Mouse (Mus musculus): ENCODE measurements around the gene Hoxc6. TPM values are rescaled to one million over a fixed set of nuclear protein-coding genes. Genes with fewer than 3 reads are reported as not detected.

Gene Hoxc6
- total RNA-seq, 2 experiments from 2014 or later = not detected

DNA sequence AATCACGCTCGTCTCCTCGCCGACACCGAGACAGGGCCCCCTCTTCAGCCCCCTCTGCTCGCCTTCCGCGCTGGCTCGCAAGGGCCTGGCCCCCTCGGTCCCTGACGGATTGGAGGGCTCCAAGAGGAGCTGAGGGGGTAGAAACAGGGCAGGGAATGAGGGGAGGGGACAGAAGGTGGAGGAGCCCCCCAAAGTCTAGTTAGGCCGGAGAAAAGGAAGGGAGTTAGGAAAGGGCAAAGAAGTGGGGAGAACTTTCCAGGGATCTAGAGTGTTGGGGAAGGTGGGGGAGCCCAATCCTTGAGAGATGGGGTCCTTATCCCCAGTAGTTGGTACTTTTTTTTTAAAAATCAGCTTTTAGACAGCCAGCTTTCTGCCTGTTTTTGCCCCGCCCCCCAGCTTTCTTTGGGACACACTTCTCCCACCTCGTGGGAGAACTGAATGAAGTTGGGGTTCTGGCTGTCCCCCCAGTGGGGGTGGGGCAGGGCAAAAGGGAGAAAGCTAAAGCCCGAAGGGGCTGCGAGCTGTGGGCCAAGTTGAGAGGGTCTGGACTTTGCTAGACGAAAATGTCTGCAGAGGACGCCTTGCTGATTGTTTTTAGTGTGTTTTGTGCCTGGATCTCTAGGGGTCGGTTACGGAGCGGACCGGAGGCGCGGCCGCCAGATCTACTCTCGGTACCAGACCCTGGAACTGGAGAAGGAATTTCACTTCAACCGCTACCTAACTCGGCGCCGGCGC is 12.2 kb downstream of the Hoxc6 start:
- ATAC-seq (replicated peaks; ENCODE audit: low FRiP score, poor library complexity, severe bottlenecking) = no peak

GRCm38 (mm10) chr15:103010847-103011555 is 12.9 kb downstream of the Hoxc6 start:
- ATAC-seq (replicated peaks; ENCODE audit: low FRiP score, poor library complexity, severe bottlenecking) = no peak

GRCm38 (mm10) chr15:103011928-103012486 is 13.9 kb downstream of the Hoxc6 start:
- no peak for ATAC-seq (replicated peaks; ENCODE audit: low FRiP score, poor library complexity, severe bottlenecking)

- 0 out of 2 replicates have a peak, but pooled peaks have one; percentile 47 for ATAC-seq (replicated peaks; ENCODE audit: low FRiP score, poor library complexity, severe bottlenecking)
Observed at GRCm38 (mm10) chr15:103013238-103013984, 15.4 kb downstream of the Hoxc6 start.

GRCm38 (mm10) chr15:103014166-103015008 is 16.3 kb downstream of the Hoxc6 start:
- no peak for ATAC-seq (replicated peaks; ENCODE audit: low FRiP score, poor library complexity, severe bottlenecking)

DNA sequence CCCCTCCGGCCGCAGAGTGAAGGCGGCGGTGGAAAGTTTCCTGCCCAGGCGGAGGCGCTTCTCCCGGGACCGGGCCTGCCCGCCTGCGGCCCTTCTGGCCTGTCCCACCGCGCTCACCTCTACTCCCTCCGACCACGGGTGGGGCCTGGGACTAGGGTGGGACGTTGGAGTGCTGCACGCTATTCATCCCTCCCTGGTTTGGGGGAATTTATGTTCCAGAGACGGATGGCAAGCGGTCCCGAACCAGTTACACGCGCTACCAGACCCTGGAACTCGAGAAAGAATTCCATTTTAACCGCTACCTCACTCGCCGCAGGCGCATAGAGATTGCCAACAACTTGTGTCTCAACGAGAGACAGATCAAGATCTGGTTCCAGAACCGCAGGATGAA is 16.9 kb downstream of the Hoxc6 start:
- no peak for ATAC-seq (replicated peaks; ENCODE audit: low FRiP score, poor library complexity, severe bottlenecking)

DNA sequence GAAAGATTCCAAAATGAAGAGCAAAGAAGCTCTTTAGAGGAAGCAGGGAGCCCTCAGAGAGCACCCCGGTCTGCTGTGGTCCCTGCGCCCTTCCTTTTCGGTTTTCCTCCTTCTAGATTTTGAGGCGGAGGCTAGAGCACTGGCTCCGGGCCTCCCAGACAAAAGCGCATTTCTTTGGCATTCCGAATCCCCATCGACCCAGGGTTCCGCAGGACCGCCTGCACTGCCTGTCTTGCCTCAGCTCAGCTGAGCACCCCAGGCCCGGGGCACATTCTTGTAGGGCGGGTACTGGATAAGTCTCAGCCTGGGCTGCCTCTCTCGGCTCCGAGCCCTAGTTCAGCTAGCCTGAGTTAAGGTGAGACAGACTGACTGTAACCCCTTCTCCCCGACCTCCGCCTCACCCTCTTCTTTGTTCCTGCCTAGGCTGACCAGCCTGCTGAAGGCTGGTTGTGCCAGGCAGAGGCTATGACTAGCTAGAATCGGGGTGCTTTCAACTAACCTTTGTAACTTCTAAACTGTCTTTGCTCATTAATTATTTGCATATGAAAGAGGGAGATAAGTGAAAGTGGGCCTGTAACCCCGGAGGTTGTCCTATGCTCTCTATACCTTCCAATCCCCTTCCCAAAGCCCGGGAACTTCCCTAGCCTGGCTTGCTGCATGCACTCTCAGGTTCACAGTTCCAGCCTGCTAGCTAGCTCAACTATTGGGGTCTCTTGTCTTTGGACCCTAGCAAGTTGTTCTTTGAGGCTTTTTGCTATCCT is 17.5 kb downstream of the Hoxc6 start:
- no peak for ATAC-seq (replicated peaks; ENCODE audit: low FRiP score, poor library complexity, severe bottlenecking)

DNA sequence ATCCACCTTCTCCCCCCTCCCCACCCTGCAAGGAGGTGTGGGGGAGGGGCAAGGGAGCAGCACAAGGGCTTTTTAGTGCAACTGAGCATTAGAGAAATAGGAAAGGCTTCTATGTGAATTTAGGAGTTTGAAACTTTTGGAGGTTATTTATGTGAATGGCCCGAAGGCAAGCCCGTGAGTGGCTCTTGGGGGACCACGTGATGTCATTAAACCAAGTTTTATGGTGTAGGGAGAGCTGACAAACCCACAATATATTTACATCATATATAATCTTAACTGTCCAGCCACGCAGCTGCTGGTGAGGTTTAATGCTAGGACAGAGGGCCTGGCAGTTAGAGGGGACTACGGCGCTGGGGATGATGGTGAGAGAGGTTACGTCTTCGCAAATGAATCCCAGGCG is 20.6 kb downstream of the Hoxc6 start, which contains the start of gene Hoxc4:
Hoxc4 (plus strand) TSS at position 299 of the 400 bp plus-strand sequence.
- no peak for ATAC-seq (replicated peaks; ENCODE audit: low FRiP score, poor library complexity, severe bottlenecking)

GRCm38 (mm10) chr15:103020899-103021418 is 22.9 kb downstream of the Hoxc6 start:
- ATAC-seq (replicated peaks; ENCODE audit: low FRiP score, poor library complexity, severe bottlenecking) = no peak

- no peak for ATAC-seq (replicated peaks; ENCODE audit: low FRiP score, poor library complexity, severe bottlenecking)
Observed at GRCm38 (mm10) chr15:103021544-103021943, 23.5 kb downstream of the Hoxc6 start.

DNA sequence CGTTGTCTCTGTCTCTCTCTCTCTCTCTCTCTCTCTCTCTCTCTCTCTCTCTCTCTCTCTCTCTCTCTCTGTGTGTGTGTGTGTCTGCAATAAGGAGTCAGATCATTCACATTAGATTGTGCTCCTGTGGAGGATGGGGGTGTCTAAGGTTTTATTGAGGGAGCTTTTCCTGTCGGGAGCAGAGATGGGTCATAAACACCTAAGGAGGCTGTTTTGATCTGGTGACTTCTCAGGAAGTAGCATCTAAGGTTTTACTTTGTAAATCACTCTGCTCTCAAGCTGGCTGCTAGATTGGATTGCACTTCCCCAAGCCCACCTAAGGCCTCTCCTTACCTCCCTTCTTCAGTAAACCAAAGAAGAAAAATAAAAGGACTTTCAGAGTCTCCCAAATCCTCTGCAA is 26.1 kb downstream of the Hoxc6 start:
- no peak for ATAC-seq (replicated peaks; ENCODE audit: low FRiP score, poor library complexity, severe bottlenecking)

GRCm38 (mm10) chr15:103027266-103028235 is 29.5 kb downstream of the Hoxc6 start:
- ATAC-seq (replicated peaks; ENCODE audit: low FRiP score, poor library complexity, severe bottlenecking) = no peak

DNA sequence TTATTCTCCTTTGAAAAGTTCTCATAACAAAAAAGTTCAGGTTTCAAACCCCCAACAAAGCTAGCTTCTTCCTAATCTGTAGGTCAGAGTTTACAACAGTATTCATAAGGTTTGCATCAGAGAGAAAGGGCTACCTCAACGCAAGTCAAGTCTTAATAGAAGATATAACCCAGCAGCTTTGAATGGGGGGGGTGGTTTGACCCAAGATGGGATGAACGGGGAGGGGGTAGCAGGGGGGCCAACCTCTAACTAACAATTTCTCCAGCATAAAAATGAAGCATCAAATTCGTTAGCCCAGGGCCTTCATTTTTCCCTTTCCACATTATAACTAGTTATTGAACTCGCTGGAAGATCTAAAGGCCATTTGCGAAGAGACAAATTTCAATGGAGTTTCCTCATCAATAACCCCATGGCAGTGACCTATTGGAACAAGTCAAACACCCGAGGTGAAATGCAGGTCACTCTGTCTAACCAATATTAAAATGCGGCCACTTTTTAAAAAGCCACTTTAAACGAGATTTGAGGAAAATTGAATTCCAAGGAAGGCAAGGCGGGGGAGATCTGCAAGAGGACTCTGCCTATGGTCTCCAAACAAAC is 31.0 kb downstream of the Hoxc6 start:
- ATAC-seq (replicated peaks; ENCODE audit: low FRiP score, poor library complexity, severe bottlenecking) = no peak

- ATAC-seq (replicated peaks; ENCODE audit: low FRiP score, poor library complexity, severe bottlenecking) = no peak
Observed at GRCm38 (mm10) chr15:103030142-103030541, 32.1 kb downstream of the Hoxc6 start.

DNA sequence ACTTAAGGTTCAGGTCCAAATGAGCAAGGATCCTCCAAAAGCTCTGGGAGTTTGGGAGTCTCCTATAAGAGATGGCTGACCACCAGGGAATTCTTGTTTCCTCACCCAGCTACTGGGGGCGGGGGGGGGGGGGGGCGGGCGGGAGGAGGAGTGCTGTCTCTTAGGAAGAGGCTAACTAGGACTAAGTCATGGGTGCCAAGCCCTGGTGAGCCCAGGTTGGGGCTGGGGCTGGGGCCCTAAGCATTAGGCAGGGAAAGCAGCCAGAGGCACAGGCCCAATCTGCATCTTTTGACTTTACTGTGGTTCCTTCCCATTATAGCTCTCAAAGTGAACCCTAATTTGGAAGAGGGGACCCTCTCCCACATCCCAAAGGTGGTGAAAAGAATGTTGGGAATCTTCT is 34.1 kb downstream of the Hoxc6 start:
- no peak for ATAC-seq (replicated peaks; ENCODE audit: low FRiP score, poor library complexity, severe bottlenecking)

DNA sequence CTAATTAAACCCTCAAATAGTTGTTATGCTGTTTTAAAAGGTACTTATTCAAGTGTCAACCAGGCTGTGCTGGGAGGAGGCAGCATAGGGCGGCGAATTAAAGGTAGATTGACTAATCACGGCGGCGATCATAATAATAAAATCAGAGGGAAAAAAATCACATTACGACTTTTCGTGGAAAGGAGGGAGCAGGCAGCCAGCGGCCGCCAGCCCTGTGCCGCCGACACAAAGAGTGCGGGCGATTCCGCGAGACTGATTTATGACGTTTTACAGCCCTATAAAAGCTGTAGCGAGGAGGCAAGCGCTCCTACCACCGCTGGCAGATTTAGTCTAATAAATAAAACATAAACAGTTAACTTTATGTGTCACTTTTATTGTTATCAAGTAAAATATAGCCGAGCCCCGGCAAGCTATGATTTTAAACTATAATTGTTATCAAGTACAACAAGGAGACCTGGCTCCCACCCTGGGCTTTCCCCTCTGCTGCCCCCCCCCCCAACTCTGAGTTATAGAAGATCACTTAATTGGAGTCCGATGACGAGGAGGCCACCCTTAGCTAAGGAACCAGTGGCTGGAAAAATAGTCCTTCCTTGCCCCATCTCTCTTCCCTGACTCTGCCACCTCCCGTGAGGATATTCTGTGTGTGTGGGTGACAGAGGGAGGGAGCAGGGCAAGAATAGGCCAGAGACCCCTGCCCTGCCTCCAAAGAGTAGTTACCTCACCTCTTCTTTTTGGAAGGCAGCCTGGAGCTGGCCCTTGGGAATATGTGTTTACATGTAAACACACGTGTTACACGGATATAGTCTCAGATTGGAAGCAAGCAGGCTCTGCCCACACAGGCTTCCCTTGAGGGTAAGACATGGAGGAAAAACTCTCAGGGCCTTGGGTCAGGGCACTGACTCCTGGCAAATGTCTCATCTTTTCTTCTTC is 34.9 kb downstream of the Hoxc6 start:
- no peak for ATAC-seq (replicated peaks; ENCODE audit: low FRiP score, poor library complexity, severe bottlenecking)
